Mouse (Mus musculus) left cerebral cortex, postnatal 10 days (tissue): ENCODE results near the gene Ptprm. TPM values are rescaled to one million over a fixed set of nuclear protein-coding genes. Genes with fewer than 3 reads are reported as not detected.

Experiments used
- DNase-seq, 2 experiments: peaks; one replicate each; pipeline ENCODE4 v3.0.0; 2021 to 2022; ENCODE audit warnings: low spot score in 2 of 2, mixed read lengths in 1 of 2; ENCODE audit errors: extremely low spot score in 1 of 2
- intact Hi-C: fragments of 180-260 bp; cut with DNase I; formaldehyde crosslinking; loops from one replicate; pipeline ENCODE4 v1.15.1; 2025
- total RNA-seq, 2 experiments: library from RNA; stranded (reverse); gene quantifications; 2 replicates each; pipeline ENCODE4 v1.2.3; 2021

Ptprm gene
- total RNA-seq, result 10 to 100 TPM; 40.4 to 43.0 TPM

DNA sequence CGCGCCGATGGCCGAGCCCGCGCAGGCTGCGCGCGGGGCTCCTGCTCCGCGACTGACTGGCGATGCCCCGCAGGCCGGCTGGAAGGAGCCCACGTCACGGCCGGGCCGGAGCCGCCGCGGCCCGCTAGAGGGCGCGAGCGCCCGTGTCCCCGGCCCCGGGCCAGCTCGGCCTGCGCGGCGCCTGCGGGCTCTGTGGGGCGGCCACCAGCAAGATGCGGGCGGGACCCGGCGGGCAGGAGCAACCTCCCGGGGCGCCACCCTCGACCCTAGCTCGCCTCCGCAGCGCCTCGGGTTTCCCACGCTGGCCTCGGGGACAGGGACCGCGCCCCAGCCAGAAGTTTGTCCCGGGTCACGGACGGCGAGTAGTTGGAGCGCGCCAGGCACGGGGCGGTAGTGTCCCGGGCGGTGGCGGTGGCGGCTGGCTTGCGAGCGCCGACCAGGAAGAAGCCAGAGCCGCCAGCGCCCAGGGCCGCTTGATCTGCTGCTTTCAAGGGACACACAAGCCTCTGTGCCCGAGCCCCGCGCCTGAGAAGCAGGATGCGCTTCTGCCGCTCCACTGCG, at the start of gene Ptprm:
Ptprm (minus strand) TSS at position 7 of the 561 bp plus-strand sequence.
- peak; percentile 34 to 92 for DNase-seq
- intact Hi-C loops, result loop anchor here (5.0 to 10.0 kb wide), 3 partner anchors 118 to 600 kb away; no protein-coding TSS in a partner anchor

GRCm38 (mm10) chr17:67396205-67396604, 41.9 kb upstream of the Ptprm start:
- DNase-seq, result peak in 1 of 2 experiments; percentile 15
- intact Hi-C loops, result no loop called here

GRCm38 (mm10) chr17:67390851-67391250, 36.6 kb upstream of the Ptprm start:
- intact Hi-C loops, result no loop called here
- DNase-seq, result no peak

GRCm38 (mm10) chr17:67388171-67388570, 33.9 kb upstream of the Ptprm start:
- intact Hi-C loops, result no loop called here
- DNase-seq, result no peak

DNA sequence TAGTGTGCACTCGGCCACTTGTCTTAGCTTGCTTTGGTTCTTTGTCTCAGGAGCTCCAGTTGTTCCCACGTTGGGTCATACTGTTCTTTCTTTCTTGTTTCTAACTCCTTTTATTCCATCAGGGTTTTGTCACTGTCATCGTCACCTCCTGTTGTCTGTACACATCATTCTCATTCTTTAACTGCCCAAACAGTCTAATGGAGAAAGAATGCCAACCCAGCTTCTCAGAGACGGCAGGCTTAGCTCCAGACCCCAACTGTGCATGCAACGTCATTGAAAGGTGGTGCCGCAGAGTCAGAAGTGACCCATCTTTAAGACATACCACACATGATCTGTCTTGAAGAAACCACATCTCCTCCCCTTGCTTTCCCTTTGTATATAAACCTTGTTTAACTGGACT, 31.0 kb upstream of the Ptprm start:
- DNase-seq, result no peak
- intact Hi-C loops, result no loop called here

GRCm38 (mm10) chr17:67383635-67384034, 29.4 kb upstream of the Ptprm start:
- intact Hi-C loops, result no loop called here
- no peak for DNase-seq

GRCm38 (mm10) chr17:67381618-67382017, 27.4 kb upstream of the Ptprm start:
- no peak for DNase-seq
- intact Hi-C loops, result no loop called here

GRCm38 (mm10) chr17:67367866-67368265, 13.6 kb upstream of the Ptprm start:
- intact Hi-C loops, result no loop called here

DNA sequence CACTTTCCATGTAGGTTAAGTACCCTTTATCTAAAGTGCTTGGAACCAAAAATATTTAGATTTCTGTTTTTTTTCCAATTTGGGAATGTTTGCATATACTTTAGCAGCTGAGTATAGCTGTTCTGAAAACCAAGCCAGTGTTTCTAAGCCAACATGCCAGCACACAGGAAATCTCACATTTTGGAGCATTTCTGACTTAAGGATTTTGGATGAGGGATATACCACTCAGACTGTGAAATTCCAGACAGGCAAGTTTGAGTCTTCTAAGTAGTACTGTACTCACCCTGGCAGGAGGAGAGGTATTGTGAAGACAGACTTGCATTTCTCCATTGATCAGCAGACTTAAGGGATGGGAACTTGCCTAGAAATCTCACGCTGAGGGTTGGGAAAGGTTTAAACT, 10.2 kb upstream of the Ptprm start:
- intact Hi-C loops, result no loop called here

More at GRCm38 (mm10) chr17:67367866-67368265, 13.6 kb upstream of the Ptprm start:
- DNase-seq, result no peak

DNA sequence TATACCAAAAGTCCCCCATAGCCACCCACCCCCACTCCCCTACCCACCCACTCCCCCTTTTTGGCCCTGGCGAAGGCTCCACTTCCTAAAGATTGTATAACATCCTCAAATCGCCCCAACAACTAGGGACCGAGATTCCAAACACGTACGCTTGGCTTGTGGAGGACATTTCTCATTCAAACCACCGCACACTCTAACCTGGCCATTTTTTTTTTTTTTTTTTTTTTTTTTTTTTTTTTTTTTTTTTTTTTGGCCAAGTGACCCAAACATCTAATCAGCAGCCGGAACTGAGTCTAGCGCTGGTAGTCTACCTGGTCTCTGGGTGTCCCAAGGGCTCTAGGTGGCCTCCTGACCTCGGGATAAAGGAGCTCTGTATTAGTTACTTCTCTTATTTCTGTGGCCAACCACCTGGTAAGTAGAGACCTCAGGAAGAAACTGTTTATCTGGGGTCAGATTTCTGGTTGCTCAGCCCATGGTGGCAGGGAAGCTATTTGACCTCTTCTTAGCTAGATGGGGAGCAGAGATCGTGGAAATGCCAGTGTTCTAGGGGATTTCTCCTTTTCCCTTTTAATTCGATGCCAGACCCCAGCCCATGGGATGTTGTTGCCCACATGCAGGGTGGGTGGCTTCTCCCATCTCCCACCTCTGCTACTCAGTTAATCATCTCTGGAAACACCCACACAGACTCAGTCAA, 9.3 kb upstream of the Ptprm start:
- DNase-seq, result no peak
- intact Hi-C loops, result no loop called here

More for the DNA sequence above, 10.2 kb upstream of the Ptprm start:
- DNase-seq, result no peak

DNA sequence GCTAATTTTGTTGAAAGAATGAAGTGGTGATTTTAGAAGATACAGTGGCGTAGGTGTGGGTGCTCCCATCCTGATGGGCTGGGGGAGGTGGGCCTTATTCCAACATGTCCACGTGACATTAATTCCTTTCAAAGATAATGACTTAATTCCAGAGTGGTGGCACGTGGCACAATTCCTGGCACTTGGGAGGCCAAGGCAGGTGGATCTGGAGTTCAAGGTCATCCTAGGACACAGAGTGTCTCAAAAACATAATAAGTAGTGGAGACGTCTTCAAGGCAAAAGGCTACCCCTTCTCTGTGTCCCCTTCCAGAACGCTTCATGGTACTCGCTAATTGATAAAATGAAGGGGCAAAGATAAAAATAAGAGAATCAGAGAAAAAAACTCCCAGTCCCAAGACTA, 7.9 kb upstream of the Ptprm start:
- intact Hi-C loops, result no loop called here
- DNase-seq, result no peak

- DNase-seq, result no peak
- intact Hi-C loops, result no loop called here
Observed at GRCm38 (mm10) chr17:67360606-67361005, 6.3 kb upstream of the Ptprm start.

DNA sequence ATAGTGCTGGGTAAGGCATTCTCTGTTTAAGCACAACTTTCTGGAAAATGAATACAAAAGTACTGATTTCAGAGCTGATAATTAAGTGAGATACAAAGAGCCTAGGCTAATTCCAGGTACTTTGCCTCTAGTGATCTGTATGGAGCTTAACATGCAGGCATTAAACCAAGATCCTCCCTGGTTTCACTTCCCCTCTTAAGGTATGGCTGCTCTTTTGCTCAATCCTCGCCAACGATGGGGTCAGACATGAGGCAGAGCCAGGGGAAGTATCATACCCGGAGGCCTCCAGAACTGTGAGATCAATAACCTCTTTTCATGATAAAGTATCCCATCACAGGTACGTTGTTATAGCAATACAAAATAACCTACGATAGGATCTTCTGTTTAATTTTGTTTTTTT, 5.3 kb upstream of the Ptprm start:
- DNase-seq, result no peak
- intact Hi-C loops, result loop anchor here (5.0 to 10.0 kb wide), 2 partner anchors 113 to 605 kb away; no protein-coding TSS in a partner anchor

DNA sequence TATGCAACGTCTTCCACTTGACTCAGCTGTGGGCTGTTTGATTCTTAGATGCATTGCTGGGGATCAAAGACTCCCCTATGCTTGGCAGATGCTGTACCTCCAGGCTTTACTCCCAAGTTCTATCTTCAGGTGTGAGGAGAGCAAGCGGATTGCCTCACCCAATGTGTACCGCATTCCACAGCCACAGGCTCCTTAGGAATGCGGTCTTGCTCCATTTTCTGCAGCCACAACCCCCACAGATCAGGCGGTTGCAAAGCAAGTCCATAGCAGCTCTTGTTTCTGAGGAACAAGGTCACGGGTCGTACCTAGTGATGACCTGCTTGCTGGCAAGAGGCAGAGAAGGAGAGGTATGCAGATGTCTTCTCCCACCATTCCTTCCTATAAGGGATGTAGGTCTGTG, 4.3 kb upstream of the Ptprm start:
- intact Hi-C loops, result loop anchor here (5.0 to 10.0 kb wide), 2 partner anchors 114 to 604 kb away; no protein-coding TSS in a partner anchor
- DNase-seq, result no peak

DNA sequence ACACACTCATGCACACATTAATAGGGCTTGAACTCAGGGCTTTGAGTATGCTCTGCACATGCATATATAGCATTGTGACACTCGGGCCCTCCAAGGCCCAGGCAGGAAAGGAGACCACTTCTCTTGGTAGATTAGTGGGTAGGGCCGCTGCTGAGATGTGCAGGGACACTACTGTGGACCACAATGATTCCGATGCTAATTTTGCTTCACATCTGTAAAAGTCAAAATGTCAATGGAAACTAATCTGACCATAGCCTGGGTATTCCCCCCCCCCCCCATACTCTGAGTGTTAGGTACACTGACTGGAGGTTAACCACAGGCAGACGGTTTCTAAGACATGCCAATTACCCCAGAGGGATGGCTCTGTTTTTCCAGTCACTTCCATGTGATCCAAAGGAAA, 2.9 kb upstream of the Ptprm start:
- intact Hi-C loops, result loop anchor here (5.0 to 10.0 kb wide), 2 partner anchors 115 to 602 kb away; no protein-coding TSS in a partner anchor
- DNase-seq, result no peak

DNA sequence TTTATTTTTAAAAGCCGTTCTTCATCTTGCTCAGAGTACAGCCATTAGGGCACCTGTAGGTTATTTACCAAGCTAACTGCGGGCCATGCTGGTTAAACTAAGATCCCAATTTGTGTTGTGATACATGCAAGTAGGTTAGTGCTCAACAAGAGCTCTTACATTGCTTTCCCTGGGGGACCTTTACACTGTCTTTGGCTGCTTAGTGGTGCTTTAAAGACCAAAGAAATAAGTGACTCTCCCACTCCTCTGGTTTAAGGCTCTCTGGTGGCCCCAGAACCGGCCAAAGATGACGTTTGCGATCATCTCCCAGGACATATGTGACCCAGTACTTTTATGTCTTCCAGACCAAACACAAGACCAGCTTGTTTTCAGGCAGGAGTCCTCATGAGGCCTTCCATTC, 994 bp upstream of the Ptprm start:
- intact Hi-C loops, result loop anchor here (5.0 to 10.0 kb wide), 2 partner anchors 117 to 600 kb away; no protein-coding TSS in a partner anchor
- no peak for DNase-seq

DNA sequence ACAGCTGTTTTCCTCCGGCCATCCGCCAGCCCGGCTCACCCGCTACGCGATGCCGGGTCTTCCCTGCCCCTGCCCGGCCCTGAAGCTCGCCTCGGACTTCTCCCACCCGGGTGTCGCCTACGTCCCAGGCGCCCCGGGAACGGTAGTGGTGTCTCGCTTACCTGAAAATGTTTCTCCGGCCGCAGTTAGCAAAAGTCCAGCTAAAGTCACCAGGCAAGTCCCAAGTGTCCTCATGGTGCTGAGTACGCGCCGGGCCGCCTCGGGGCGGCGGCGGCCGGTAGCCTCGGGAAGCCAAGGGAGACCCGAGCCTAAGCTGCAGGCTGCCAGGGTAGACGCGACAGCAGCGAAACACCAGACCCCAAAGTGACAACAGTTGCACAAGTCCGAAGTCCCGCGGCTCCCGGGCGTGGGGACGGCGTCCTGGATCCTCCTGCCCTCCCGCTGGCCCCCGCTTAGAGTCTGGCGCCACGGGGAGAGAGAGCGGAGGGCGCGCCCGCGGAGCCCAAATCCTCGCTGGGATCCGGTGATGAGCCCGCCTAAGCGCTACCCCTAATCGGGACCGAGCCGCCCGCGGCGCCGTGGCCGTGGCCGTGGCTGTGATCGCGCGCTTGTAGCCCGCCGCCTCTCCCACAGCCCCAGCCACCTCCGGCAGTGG, 334 bp downstream of the Ptprm start:
- intact Hi-C loops, result loop anchor here (5.0 to 10.0 kb wide), 2 partner anchors 233 to 599 kb away; no protein-coding TSS in a partner anchor
- DNase-seq, result peak in 1 of 2 experiments; percentile 72

DNA sequence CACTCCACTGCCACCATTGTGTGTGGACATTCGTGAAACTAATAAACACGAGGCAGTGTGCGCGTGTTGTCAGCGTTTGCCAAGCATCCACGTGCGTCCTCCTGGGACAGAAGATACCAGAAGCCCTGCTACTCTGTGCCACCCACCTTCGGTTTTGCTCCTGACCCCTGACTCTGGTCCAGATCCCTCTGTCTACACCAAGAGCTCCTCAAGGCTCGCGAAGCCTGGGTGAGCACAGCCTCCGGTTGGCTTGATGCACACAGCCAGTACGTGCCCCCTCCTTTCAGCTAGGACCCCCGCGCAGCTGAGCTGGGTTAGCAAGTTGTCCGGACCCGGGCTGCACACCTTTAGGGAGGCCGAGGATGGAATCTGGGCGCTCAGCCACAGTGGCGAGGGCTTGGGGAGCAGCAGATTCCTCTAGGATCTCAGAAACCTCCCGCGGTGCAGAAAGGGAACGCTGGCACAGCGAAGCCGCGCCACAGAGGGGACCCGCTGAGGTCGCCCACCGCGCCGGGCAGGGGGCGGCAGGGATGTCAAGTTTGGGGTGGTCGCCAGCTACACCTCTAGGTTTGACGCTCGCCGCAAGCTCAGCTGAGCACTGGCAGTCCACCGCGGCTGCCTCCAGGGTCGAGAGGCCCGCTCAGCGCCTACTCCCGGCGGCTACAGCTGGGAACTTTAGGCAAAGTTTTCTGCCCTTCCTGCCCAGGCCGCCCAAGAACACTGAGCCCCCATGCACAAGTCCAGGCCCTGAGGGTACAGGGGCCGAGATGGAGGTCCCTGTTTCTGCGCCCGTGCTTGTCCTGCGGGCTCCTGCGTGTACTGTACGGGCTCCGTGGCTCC, 1.1 kb downstream of the Ptprm start:
- intact Hi-C loops, result loop anchor here (5.0 to 10.0 kb wide), 2 partner anchors 234 to 598 kb away; no protein-coding TSS in a partner anchor

DNA sequence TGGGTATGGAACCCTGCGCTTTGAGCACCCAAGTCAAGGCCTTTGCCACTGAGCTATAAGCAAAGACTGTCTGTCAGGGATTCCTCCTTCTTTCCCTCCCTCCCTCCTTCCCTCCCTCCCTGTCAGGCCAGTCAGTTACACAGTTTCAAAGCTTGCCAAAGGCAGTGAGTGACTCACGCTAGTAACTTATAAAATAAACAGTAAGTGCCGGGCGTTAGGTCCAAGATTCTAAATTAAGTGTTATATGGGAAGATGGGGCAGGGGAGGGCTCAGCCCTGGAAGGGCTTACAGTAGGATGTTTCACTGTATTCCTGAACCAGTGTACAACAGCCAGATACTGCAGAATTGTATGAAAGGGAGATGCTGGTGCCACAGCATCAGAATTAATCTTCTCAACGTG, 2.8 kb downstream of the Ptprm start:
- no peak for DNase-seq
- intact Hi-C loops, result loop anchor here (5.0 to 10.0 kb wide), 2 partner anchors 236 to 597 kb away; no protein-coding TSS in a partner anchor

More for the DNA sequence above, 1.1 kb downstream of the Ptprm start:
- DNase-seq, result peak in 1 of 2 experiments; percentile 58
